Mouse (Mus musculus) limb, embryonic 14.5 days (tissue): ENCODE results near the gene Adamts6. TPM values are rescaled to one million over a fixed set of nuclear protein-coding genes. Genes with fewer than 3 reads are reported as not detected.

Experiments
- ATAC-seq: fragments of 200-750 bp; cut with Nextera tagmentation; 2 replicates; pipeline ENCODE4 v1.8.0; 2017; ENCODE audit warnings: low read depth, moderate number of reproducible peaks, moderate TSS enrichment; ENCODE audit not compliant: low FRiP score
- DNase-seq: peaks from one replicate; pipeline ENCODE4 v3.0.0-alpha.2; 2015; ENCODE audit warnings: low spot score
- H3K27ac ChIP-seq: fragments of 300-500 bp; sonication (generic); replicated peaks from 2 replicates; pipeline ENCODE4 v1.5.1; 2014; ENCODE audit warnings: low read depth, mild to moderate bottlenecking, low read length, moderate library complexity, mixed read lengths
- H3K27me3 ChIP-seq: fragments of 300-500 bp; sonication (generic); 2 replicates; pipeline ENCODE4 v1.6.1; 2014; ENCODE audit warnings: low read length, mixed read lengths; ENCODE audit not compliant: control insufficient read depth, insufficient read depth
- H3K36me3 ChIP-seq: fragments of 300-500 bp; sonication (generic); 2 replicates; pipeline ENCODE4 v1.6.1; 2014; ENCODE audit warnings: mild to moderate bottlenecking, low read length, moderate library complexity, mixed read lengths; ENCODE audit not compliant: control insufficient read depth, insufficient read depth
- H3K4me1 ChIP-seq: fragments of 300-500 bp; sonication (generic); 2 replicates; pipeline ENCODE4 v1.6.1; 2014; ENCODE audit warnings: antibody characterized with exemption, low read length, mixed read lengths; ENCODE audit not compliant: control insufficient read depth, insufficient read depth
- H3K4me2 ChIP-seq: fragments of 300-500 bp; sonication (generic); replicated peaks from 2 replicates; pipeline ENCODE4 v1.6.1; 2014; ENCODE audit warnings: low read depth, mild to moderate bottlenecking, low read length, moderate library complexity; ENCODE audit not compliant: severe bottlenecking
- H3K4me3 ChIP-seq: fragments of 300-500 bp; sonication (generic); replicated peaks from 2 replicates; pipeline ENCODE4 v1.5.1; 2014; ENCODE audit warnings: low read length
- H3K9ac ChIP-seq: fragments of 300-500 bp; sonication (generic); 2 replicates; pipeline ENCODE4 v1.6.1; 2014; ENCODE audit warnings: mild to moderate bottlenecking, low read depth, low read length, moderate library complexity; ENCODE audit not compliant: severe bottlenecking
- H3K9me3 ChIP-seq: fragments of 300-500 bp; sonication (generic); 2 replicates; pipeline ENCODE4 v1.6.1; 2016; ENCODE audit warnings: low read length; ENCODE audit not compliant: control insufficient read depth
- POLR2A ChIP-seq: fragments of 200-500 bp; IDR thresholded peaks from 2 replicates; pipeline ENCODE4 v1.8.0; 2012; ENCODE audit warnings: inconsistent platforms, mild to moderate bottlenecking, moderate library complexity, borderline replicate concordance; ENCODE audit not compliant: insufficient read depth, insufficient read length; ENCODE audit errors: extremely low read depth
- WGBS: fragments of 180-500 bp; shearing (Covaris S2); extraction: QIAGEN DNeasy Blood & Tissue Kit; methylation state at CpG from one replicate; pipeline ENCODE4 v1.1.7; 2014; 5-methylcytosine and 5-hydroxymethylcytosine counted together
- polyA plus RNA-seq, 2 experiments: library from polyadenylated mRNA; depleted of rRNA in 1 of 2; stranded (reverse) in 1 of 2; unstranded in 1 of 2; fragments of >200 nt; fragmentation: Nextera tagmentation in 1 of 2; extraction: Ambion mirVana in 1 of 2; gene quantifications; 2 replicates each; pipeline versions ENCODE4 v1.2.1 to v1.2.3; 2012 to 2014

Adamts6 gene
- polyA plus RNA-seq, 2 experiments: 5.0 to 13.8 TPM

DNA sequence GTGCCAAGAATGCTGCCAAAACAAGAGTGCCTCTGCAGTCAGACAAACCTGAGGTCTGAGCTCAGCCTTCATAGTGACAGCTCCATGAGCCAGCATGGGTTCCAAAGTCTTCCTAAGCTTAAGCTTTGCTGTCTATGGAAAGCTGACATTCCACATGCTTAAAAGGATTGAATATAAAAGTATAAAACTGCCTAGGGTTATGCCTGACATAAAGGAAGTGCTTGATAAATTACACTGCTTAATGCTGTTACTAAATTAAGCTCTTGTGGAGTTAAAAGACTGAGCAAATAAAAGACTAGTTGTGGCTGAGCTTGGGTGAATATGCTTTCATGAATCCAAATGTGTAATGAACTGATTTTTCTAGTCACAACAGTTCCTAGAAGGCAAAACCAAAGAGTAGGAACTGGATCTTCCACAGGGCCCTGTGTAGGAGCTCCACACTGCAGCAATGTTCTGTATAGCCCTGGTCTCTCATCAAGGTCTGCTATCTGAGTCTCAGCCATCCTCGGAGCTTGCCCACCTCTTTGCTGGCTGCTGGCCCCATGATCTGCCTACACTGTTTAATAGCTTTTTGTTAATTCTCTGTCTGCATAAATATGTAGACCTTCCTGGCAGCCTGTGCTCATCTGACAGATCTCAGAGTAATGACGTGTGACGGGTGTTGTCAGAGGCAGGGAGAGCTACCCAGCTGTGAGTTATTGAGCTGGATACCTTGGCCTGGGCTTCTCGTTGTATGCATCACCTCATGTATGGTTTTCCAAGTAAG, 203.6 kb downstream of the Adamts6 start:
- no peak for ATAC-seq
- Histone ChIP-seq H3K27ac (no peak overlapping the region; the same call in none of the 2 replicates), H3K4me2 (no peak overlapping the region), H3K36me3 (no peaks in the 10 kb centered on the region), H3K4me3 (no peak overlapping the region), H3K4me1 (peaks cover 10% of the 10 kb centered on the region), H3K9me3 (no peaks in the 10 kb centered on the region), H3K27me3 (no peaks in the 10 kb centered on the region), H3K9ac (no peak overlapping the region)
- 72% methylated on average over 4 of the region's 4 CpGs for WGBS
- no peak for TF ChIP-seq POLR2A
- no peak for DNase-seq

DNA sequence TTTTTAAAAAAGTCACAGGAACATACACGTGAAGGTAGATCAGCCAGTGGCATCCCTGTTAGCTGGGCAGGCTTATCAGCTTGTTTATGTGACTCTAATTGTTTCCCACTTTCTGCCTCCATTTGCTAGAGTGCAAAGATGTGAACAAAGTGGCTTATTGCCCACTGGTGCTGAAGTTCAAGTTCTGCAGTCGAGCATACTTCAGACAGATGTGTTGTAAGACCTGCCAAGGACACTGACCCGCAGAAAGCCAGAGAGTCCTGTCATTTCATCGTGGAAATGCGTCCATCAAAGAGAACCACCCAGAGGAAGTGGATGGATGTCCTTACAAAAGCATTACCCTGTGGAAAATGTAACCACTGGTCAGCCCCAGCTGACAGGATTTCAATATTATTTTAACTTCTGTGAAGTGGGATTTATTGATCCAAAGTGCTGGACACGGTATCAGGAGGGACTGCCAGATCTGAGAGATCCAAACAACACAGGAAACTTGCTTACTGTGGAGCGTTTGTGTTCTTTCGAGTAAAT, 205.9 kb downstream of the Adamts6 start:
- no peaks in the 10 kb centered on the region for H3K36me3 ChIP-seq
- no peaks in the 10 kb centered on the region for H3K9me3 ChIP-seq
- peaks cover 10% of the 10 kb centered on the region for H3K4me1 ChIP-seq
- DNase-seq: no peak
- 43% methylated on average over 8 of the region's 8 CpGs for WGBS
- H3K27me3 ChIP-seq: no peaks in the 10 kb centered on the region
- no peak overlapping the region for H3K9ac ChIP-seq
- peak overlapping the region; percentile 26; the same call in 1 of the 2 replicates for H3K27ac ChIP-seq
- no peak overlapping the region for H3K4me3 ChIP-seq
- no peak overlapping the region for H3K4me2 ChIP-seq
- no peak for ATAC-seq
- TF ChIP-seq POLR2A: no peak

DNA sequence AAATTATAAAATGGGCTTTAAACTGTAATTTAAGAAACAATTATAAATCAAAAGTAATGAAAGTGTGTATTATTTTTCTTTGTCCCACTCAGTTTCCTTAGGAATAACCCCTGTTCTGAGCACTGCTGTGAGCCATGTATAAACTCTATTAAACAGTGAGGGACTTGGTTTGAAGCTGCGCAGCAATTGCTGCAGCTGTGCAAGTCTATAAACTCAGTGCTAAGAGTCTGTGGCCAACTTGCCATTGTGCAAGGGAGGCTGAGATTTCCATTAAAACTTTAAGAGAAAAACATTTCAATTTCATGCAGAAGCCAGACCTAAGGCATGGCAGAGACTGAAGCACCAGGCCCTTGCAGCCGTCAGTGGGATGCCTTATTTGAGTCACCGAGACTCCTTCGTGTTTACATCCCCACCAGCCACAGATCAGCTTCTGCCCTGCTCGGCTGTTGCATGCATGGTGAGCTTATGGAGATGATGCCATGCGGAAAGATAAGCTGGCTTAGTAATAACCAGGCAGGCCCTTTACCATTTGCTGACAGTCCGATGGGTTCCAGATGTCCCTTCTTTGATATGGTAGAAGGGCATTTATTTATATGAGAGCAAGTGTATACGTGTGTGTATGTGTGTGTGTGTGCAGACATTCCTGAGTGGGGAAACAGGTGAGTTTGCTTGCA, 206.7 kb downstream of the Adamts6 start:
- 24% methylated on average over 8 of the region's 8 CpGs for WGBS
- H3K4me2 ChIP-seq: no peak overlapping the region
- no peaks in the 10 kb centered on the region for H3K27me3 ChIP-seq
- H3K9ac ChIP-seq: no peak overlapping the region
- ATAC-seq (peak; percentile 64), DNase-seq (peak; percentile 51)
- H3K4me1 ChIP-seq: peaks cover 10% of the 10 kb centered on the region
- H3K36me3 ChIP-seq: no peaks in the 10 kb centered on the region
- no peak overlapping the region for H3K4me3 ChIP-seq
- H3K27ac ChIP-seq: 0 out of 2 replicates have a peak overlapping the region, but pooled peaks have one; percentile 15
- no peaks in the 10 kb centered on the region for H3K9me3 ChIP-seq
- TF ChIP-seq POLR2A: no peak

DNA sequence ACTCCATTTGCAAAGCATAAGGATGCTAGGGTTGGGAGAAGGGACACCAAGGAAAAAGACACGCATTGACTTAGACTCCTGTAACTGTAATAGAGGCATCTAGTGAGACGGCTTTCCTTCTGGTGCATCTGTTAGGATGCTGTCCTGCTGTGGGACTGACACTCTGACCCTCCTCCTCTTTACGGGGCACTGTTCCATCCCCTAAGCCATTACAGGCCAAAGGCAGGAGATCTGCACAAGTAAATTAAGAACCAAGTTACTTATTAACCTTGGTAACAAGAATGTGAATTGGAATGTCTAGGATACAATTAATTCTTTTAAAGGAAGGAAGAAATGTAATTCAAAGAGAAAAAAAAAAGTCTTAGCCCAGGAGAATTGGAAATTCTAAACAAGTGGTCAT, 210.0 kb downstream of the Adamts6 start:
- ATAC-seq: no peak

DNA sequence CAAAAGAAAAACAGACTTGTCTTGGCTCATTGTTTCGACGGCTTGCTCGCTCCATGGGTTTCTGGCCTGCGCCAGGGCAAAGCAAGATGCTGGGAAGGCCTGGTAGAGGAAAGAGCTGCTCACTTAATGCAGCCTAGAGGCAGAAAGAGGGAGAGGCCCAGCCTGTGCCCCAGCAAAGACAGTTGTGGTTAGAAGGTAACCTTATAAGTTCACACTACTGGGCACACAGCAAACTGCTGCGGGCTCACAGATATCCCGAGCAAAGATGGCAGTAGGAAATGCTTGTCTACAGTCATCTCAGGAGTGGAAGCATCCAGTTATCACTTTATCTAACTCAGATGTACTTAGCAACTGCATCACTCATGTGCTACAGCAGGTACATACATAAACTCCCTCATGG, 211.0 kb downstream of the Adamts6 start:
- H3K27me3 ChIP-seq: no peaks in the 10 kb centered on the region
- H3K27ac ChIP-seq: no peak overlapping the region
- DNase-seq (no peak), ATAC-seq (no peak)
- H3K9me3 ChIP-seq: no peaks in the 10 kb centered on the region
- H3K4me2 ChIP-seq: no peak overlapping the region
- H3K4me1 ChIP-seq: 0 out of 2 replicates have a peak, but pooled peaks cover 2% of the 10 kb centered on the region
- 96% methylated on average over 6 of the region's 6 CpGs for WGBS
- H3K9ac ChIP-seq: no peak overlapping the region
- no peaks in the 10 kb centered on the region for H3K36me3 ChIP-seq
- no peak overlapping the region for H3K4me3 ChIP-seq
- no peak for TF ChIP-seq POLR2A

More for the DNA sequence above, 210.0 kb downstream of the Adamts6 start:
- 71% methylated on average over 3 of the region's 3 CpGs for WGBS
- H3K27ac ChIP-seq: no peak overlapping the region
- H3K36me3 ChIP-seq: no peaks in the 10 kb centered on the region
- H3K4me2 ChIP-seq: no peak overlapping the region
- no peak for DNase-seq
- TF ChIP-seq POLR2A: no peak
- H3K27me3 ChIP-seq: no peaks in the 10 kb centered on the region
- H3K9ac ChIP-seq: no peak overlapping the region
- no peak overlapping the region for H3K4me3 ChIP-seq
- peaks cover 6% of the 10 kb centered on the region; the same call in 1 of the 2 replicates for H3K4me1 ChIP-seq
- no peaks in the 10 kb centered on the region for H3K9me3 ChIP-seq
